Mouse (Mus musculus) hindbrain, embryonic 11.5 days (tissue): ENCODE measurements around the gene Rnf39. TPM values are rescaled to one million over a fixed set of nuclear protein-coding genes. Genes with fewer than 3 reads are reported as not detected.

ENCODE experiments used
- ATAC-seq: fragments of 200-750 bp; cut with Nextera tagmentation; 2 replicates; pipeline ENCODE4 v1.8.0; 2017; ENCODE audit warnings: mild to moderate bottlenecking, moderate TSS enrichment, moderate library complexity; ENCODE audit not compliant: low FRiP score
- DNase-seq: peaks from one replicate; pipeline ENCODE4 v3.0.0-alpha.2; 2015; ENCODE audit warnings: low spot score
- H3K27ac ChIP-seq: fragments of 300-500 bp; sonication (generic); 2 replicates; pipeline ENCODE4 v1.5.1; 2014; ENCODE audit warnings: mild to moderate bottlenecking, low read depth, low read length
- H3K27me3 ChIP-seq: fragments of 300-500 bp; sonication (generic); 2 replicates; pipeline ENCODE4 v1.6.1; 2014; ENCODE audit warnings: mild to moderate bottlenecking, low read length, moderate library complexity, mixed read lengths; ENCODE audit not compliant: control insufficient read depth, insufficient read depth
- H3K36me3 ChIP-seq: fragments of 300-500 bp; sonication (generic); 2 replicates; pipeline ENCODE4 v1.6.1; 2014; ENCODE audit warnings: mild to moderate bottlenecking, low read length, moderate library complexity, mixed read lengths; ENCODE audit not compliant: control insufficient read depth, insufficient read depth
- H3K4me1 ChIP-seq: fragments of 300-500 bp; sonication (generic); replicated peaks from 2 replicates; pipeline ENCODE4 v1.6.1; 2014; ENCODE audit warnings: low read length, mixed read lengths; ENCODE audit not compliant: control insufficient read depth, insufficient read depth
- H3K4me2 ChIP-seq: fragments of 300-500 bp; sonication (generic); replicated peaks from 2 replicates; pipeline ENCODE4 v1.6.1; 2014; ENCODE audit warnings: mild to moderate bottlenecking, low read depth, low read length
- H3K4me3 ChIP-seq: fragments of 300-500 bp; sonication (generic); 2 replicates; pipeline ENCODE4 v1.5.1; 2014; ENCODE audit warnings: low read depth, low read length
- H3K9ac ChIP-seq: fragments of 300-500 bp; sonication (generic); 2 replicates; pipeline ENCODE4 v1.6.1; 2014; ENCODE audit warnings: low read depth, low read length
- H3K9me3 ChIP-seq: fragments of 300-500 bp; sonication (generic); 2 replicates; pipeline ENCODE4 v1.6.1; 2016; ENCODE audit warnings: low read length; ENCODE audit not compliant: control insufficient read depth
- WGBS: fragments of 180-500 bp; shearing (Covaris S2); extraction: QIAGEN DNeasy Blood & Tissue Kit; methylation state at CpG from one replicate; pipeline ENCODE4 v1.1.7; 2014; 5-methylcytosine and 5-hydroxymethylcytosine counted together
- polyA plus RNA-seq: library from polyadenylated mRNA; unstranded; fragments of >200 nt; fragmentation: Nextera tagmentation; extraction: Ambion mirVana; gene quantifications from 2 replicates; pipeline ENCODE4 v1.2.1, GENCODE M21; 2014

The Rnf39 gene
- polyA plus RNA-seq, 1 experiment from 2014 or later: 0.34 TPM

GRCm38 (mm10) chr17:36929236-36929932, 13.3 kb upstream of the Rnf39 start:
- Histone ChIP-seq H3K9ac (no peak overlapping the region), H3K4me1 (no peaks in the 10 kb centered on the region), H3K9me3 (no peaks in the 10 kb centered on the region), H3K36me3 (no peaks in the 10 kb centered on the region), H3K27me3 (no peaks in the 10 kb centered on the region), H3K27ac (no peak overlapping the region), H3K4me2 (no peak overlapping the region), H3K4me3 (no peak overlapping the region)
- 79% methylated on average over 12 of the region's 12 CpGs for WGBS
- DNase-seq: no peak
- no peak for ATAC-seq

- no peaks in the 10 kb centered on the region for H3K36me3 ChIP-seq
- DNase-seq (no peak), ATAC-seq (no peak)
- no peak overlapping the region for H3K27ac ChIP-seq
- WGBS: 77% methylated on average over 6 of the region's 6 CpGs
- H3K9me3 ChIP-seq: no peaks in the 10 kb centered on the region
- no peak overlapping the region for H3K4me2 ChIP-seq
- no peaks in the 10 kb centered on the region for H3K27me3 ChIP-seq
- H3K4me1 ChIP-seq: no peaks in the 10 kb centered on the region
- H3K9ac ChIP-seq: no peak overlapping the region
- H3K4me3 ChIP-seq: no peak overlapping the region
These were observed 12.5 kb upstream of the Rnf39 start for GRCm38 (mm10) chr17:36930233-36930632.

- no peaks in the 10 kb centered on the region for H3K4me1 ChIP-seq
- H3K27me3 ChIP-seq: no peaks in the 10 kb centered on the region
- H3K4me3 ChIP-seq: no peak overlapping the region
- H3K4me2 ChIP-seq: no peak overlapping the region
- no peak for ATAC-seq
- no peak overlapping the region for H3K27ac ChIP-seq
- no peaks in the 10 kb centered on the region for H3K9me3 ChIP-seq
- H3K36me3 ChIP-seq: no peaks in the 10 kb centered on the region
- H3K9ac ChIP-seq: no peak overlapping the region
- DNase-seq: no peak
- 85% methylated on average over 4 of the region's 4 CpGs for WGBS
These were observed 11.6 kb upstream of the Rnf39 start for GRCm38 (mm10) chr17:36931130-36931529.

- Histone ChIP-seq H3K36me3 (no peaks in the 10 kb centered on the region), H3K4me1 (no peaks in the 10 kb centered on the region), H3K27ac (no peak overlapping the region), H3K4me3 (no peak overlapping the region), H3K9ac (no peak overlapping the region), H3K4me2 (no peak overlapping the region), H3K27me3 (no peaks in the 10 kb centered on the region), H3K9me3 (no peaks in the 10 kb centered on the region)
- 72% methylated on average over 2 of the region's 2 CpGs for WGBS
- DNase-seq (no peak), ATAC-seq (no peak)
These were observed 10.9 kb upstream of the Rnf39 start for GRCm38 (mm10) chr17:36931806-36932205.

GRCm38 (mm10) chr17:36938056-36938455, 4.7 kb upstream of the Rnf39 start:
- no peaks in the 10 kb centered on the region for H3K9me3 ChIP-seq
- H3K4me1 ChIP-seq: peaks cover 3% of the 10 kb centered on the region; the same call in 1 of the 2 replicates
- no peak overlapping the region for H3K4me2 ChIP-seq
- DNase-seq (no peak), ATAC-seq (no peak)
- H3K27ac ChIP-seq: no peak overlapping the region
- 90% methylated on average over 2 of the region's 2 CpGs for WGBS
- no peak overlapping the region for H3K9ac ChIP-seq
- no peaks in the 10 kb centered on the region for H3K36me3 ChIP-seq
- H3K27me3 ChIP-seq: peaks cover 16% of the 10 kb centered on the region
- no peak overlapping the region for H3K4me3 ChIP-seq

GRCm38 (mm10) chr17:36942391-36942790, 327 bp upstream of the Rnf39 start:
- H3K36me3 ChIP-seq: no peaks in the 10 kb centered on the region
- no peak overlapping the region for H3K9ac ChIP-seq
- H3K4me1 ChIP-seq: peaks cover 3% of the 10 kb centered on the region; the same call in 1 of the 2 replicates
- ATAC-seq (no peak), DNase-seq (no peak)
- H3K4me3 ChIP-seq: no peak overlapping the region
- H3K4me2 ChIP-seq: no peak overlapping the region; the same call in 1 of the 2 replicates
- H3K9me3 ChIP-seq: no peaks in the 10 kb centered on the region
- no peak overlapping the region for H3K27ac ChIP-seq
- peaks cover 37% of the 10 kb centered on the region for H3K27me3 ChIP-seq
- WGBS: 65% methylated on average over 10 of the region's 10 CpGs

- peaks cover 37% of the 10 kb centered on the region for H3K27me3 ChIP-seq
- H3K36me3 ChIP-seq: no peaks in the 10 kb centered on the region
- no peak overlapping the region; the same call in 1 of the 2 replicates for H3K4me3 ChIP-seq
- H3K27ac ChIP-seq: no peak overlapping the region
- no peak for ATAC-seq
- WGBS: 24% methylated on average over 5 of the region's 5 CpGs
- DNase-seq: no peak
- H3K4me2 ChIP-seq: no peak overlapping the region
- H3K4me1 ChIP-seq: peaks cover 3% of the 10 kb centered on the region; the same call in 1 of the 2 replicates
- H3K9me3 ChIP-seq: no peaks in the 10 kb centered on the region
- H3K9ac ChIP-seq: no peak overlapping the region
These were observed 973 bp downstream of the Rnf39 start for GRCm38 (mm10) chr17:36943691-36944090.

- H3K9ac ChIP-seq: no peak overlapping the region
- ATAC-seq (no peak), DNase-seq (peak; percentile 30)
- 29% methylated on average over 8 of the region's 9 CpGs for WGBS
- peaks cover 3% of the 10 kb centered on the region; the same call in 1 of the 2 replicates for H3K4me1 ChIP-seq
- H3K27ac ChIP-seq: no peak overlapping the region
- no peaks in the 10 kb centered on the region for H3K36me3 ChIP-seq
- H3K9me3 ChIP-seq: no peaks in the 10 kb centered on the region
- peaks cover 37% of the 10 kb centered on the region for H3K27me3 ChIP-seq
- no peak overlapping the region for H3K4me3 ChIP-seq
- H3K4me2 ChIP-seq: 0 out of 2 replicates have a peak overlapping the region, but pooled peaks have one; percentile 4
These were observed 1.5 kb downstream of the Rnf39 start for GRCm38 (mm10) chr17:36944121-36944775.
